Mouse (Mus musculus) thymus, adult 2 months (tissue): ENCODE results near the gene Stra6. TPM values are rescaled to one million over a fixed set of nuclear protein-coding genes. Genes with fewer than 3 reads are reported as not detected.

Experiments
- DNase-seq: peaks from one replicate; pipeline ENCODE4 v3.0.0; 2021
- H3K27ac ChIP-seq: fragments of 200-500 bp; 2 replicates; pipeline ENCODE4 v1.5.1; 2012; ENCODE audit warnings: low read length, control low read depth; ENCODE audit not compliant: control insufficient read depth, insufficient read depth
- H3K27me3 ChIP-seq: fragments of 200-500 bp; 2 replicates; pipeline ENCODE4 v1.6.1; 2012; ENCODE audit warnings: mild to moderate bottlenecking, low read length, moderate library complexity, mixed read lengths; ENCODE audit not compliant: control insufficient read depth, insufficient read depth
- H3K36me3 ChIP-seq: fragments of 200-500 bp; 2 replicates; pipeline ENCODE4 v1.6.1; 2012; ENCODE audit warnings: mild to moderate bottlenecking, low read length, moderate library complexity; ENCODE audit not compliant: control insufficient read depth, insufficient read depth
- H3K4me1 ChIP-seq: fragments of 200-500 bp; replicated peaks from 2 replicates; pipeline ENCODE4 v1.6.1; 2012; ENCODE audit warnings: low read length; ENCODE audit not compliant: control insufficient read depth, insufficient read depth
- H3K4me3 ChIP-seq: fragments of 200-500 bp; 2 replicates; pipeline ENCODE4 v1.5.1; 2012; ENCODE audit warnings: mild to moderate bottlenecking, low read length, control low read depth, moderate library complexity; ENCODE audit not compliant: control insufficient read depth, insufficient read depth
- CTCF ChIP-seq: fragments of 200-500 bp; IDR thresholded peaks from 2 replicates; pipeline ENCODE4 v1.5.1; 2012; ENCODE audit warnings: mild to moderate bottlenecking, control low read depth, low read length, moderate library complexity, borderline replicate concordance; ENCODE audit not compliant: control insufficient read depth, poor library complexity, insufficient read depth; ENCODE audit errors: extremely low read depth
- POLR2A ChIP-seq: fragments of 200-500 bp; IDR thresholded peaks from 2 replicates; pipeline ENCODE4 v1.6.1; 2012; ENCODE audit warnings: mild to moderate bottlenecking, low read length, control low read depth, moderate library complexity; ENCODE audit not compliant: control insufficient read depth, poor library complexity, insufficient read depth; ENCODE audit errors: extremely low read depth
- WGBS: fragments of 180-500 bp; shearing (Covaris S2); methylation state at CpG from one replicate; pipeline ENCODE4 v1.1.7; 2018; 5-methylcytosine and 5-hydroxymethylcytosine counted together
- polyA plus RNA-seq: library from polyadenylated mRNA; depleted of rRNA; stranded (reverse); fragments of >200 nt; gene quantifications from 2 replicates; pipeline ENCODE4 v1.2.3, GENCODE M21; 2012

Stra6 gene
- polyA plus RNA-seq, 1 experiment: 6.1 TPM

GRCm38 (mm10) chr9:58045646-58046045, 17.9 kb upstream of the Stra6 start:
- DNase-seq: no peak
- Histone ChIP-seq H3K27me3 (no peaks in the 10 kb centered on the region), H3K4me3 (no peak overlapping the region), H3K27ac (no peak overlapping the region), H3K4me1 (no peaks in the 10 kb centered on the region), H3K36me3 (no peaks in the 10 kb centered on the region)
- TF ChIP-seq CTCF: no peak
- TF ChIP-seq POLR2A: no peak
- WGBS: 35% methylated on average over 4 of the region's 4 CpGs

- H3K27ac ChIP-seq: no peak overlapping the region
- H3K4me1 ChIP-seq: no peaks in the 10 kb centered on the region
- H3K36me3 ChIP-seq: no peaks in the 10 kb centered on the region
- WGBS: 36% methylated on average over 10 of the region's 10 CpGs
- no peak for DNase-seq
- no peak overlapping the region for H3K4me3 ChIP-seq
- no peaks in the 10 kb centered on the region for H3K27me3 ChIP-seq
- no peak for TF ChIP-seq CTCF
- no peak for TF ChIP-seq POLR2A
These were observed 16.5 kb upstream of the Stra6 start for GRCm38 (mm10) chr9:58047061-58047460.

- Histone ChIP-seq H3K36me3 (no peaks in the 10 kb centered on the region), H3K27ac (no peak overlapping the region), H3K4me3 (no peak overlapping the region), H3K4me1 (no peaks in the 10 kb centered on the region), H3K27me3 (no peaks in the 10 kb centered on the region)
- TF ChIP-seq CTCF (no peak), POLR2A (no peak)
- no peak for DNase-seq
- 63% methylated on average over 6 of the region's 6 CpGs for WGBS
These were observed 15.0 kb upstream of the Stra6 start for GRCm38 (mm10) chr9:58048621-58049020.

- Histone ChIP-seq H3K4me3 (no peak overlapping the region), H3K27ac (no peak overlapping the region), H3K36me3 (no peaks in the 10 kb centered on the region), H3K27me3 (no peaks in the 10 kb centered on the region), H3K4me1 (no peaks in the 10 kb centered on the region)
- no peak for TF ChIP-seq POLR2A
- no peak for TF ChIP-seq CTCF
- 85% methylated on average over 6 of the region's 6 CpGs for WGBS
- no peak for DNase-seq
These were observed 14.4 kb upstream of the Stra6 start for GRCm38 (mm10) chr9:58049186-58049585.

- Histone ChIP-seq H3K27me3 (no peaks in the 10 kb centered on the region), H3K27ac (no peak overlapping the region), H3K36me3 (no peaks in the 10 kb centered on the region), H3K4me1 (no peaks in the 10 kb centered on the region), H3K4me3 (no peak overlapping the region)
- WGBS: 72% methylated on average over 7 of the region's 7 CpGs
- no peak for TF ChIP-seq CTCF
- no peak for TF ChIP-seq POLR2A
- no peak for DNase-seq
These were observed 13.7 kb upstream of the Stra6 start for GRCm38 (mm10) chr9:58049861-58050260.

- DNase-seq: no peak
- no peak overlapping the region for H3K4me3 ChIP-seq
- H3K4me1 ChIP-seq: no peaks in the 10 kb centered on the region
- no peaks in the 10 kb centered on the region for H3K27me3 ChIP-seq
- no peak overlapping the region for H3K27ac ChIP-seq
- no peaks in the 10 kb centered on the region for H3K36me3 ChIP-seq
- no peak for TF ChIP-seq POLR2A
- TF ChIP-seq CTCF: no peak
- WGBS: 61% methylated on average over 5 of the region's 5 CpGs
These were observed 11.7 kb upstream of the Stra6 start for GRCm38 (mm10) chr9:58051937-58052336.

GRCm38 (mm10) chr9:58053102-58053501, 10.5 kb upstream of the Stra6 start:
- Histone ChIP-seq H3K27me3 (no peaks in the 10 kb centered on the region), H3K36me3 (no peaks in the 10 kb centered on the region), H3K4me3 (no peak overlapping the region), H3K4me1 (no peaks in the 10 kb centered on the region), H3K27ac (no peak overlapping the region)
- 31% methylated on average over 3 of the region's 3 CpGs for WGBS
- DNase-seq: peak; percentile 69
- TF ChIP-seq CTCF (peak; percentile 77; the same call in 1 of the 2 replicates), POLR2A (no peak)
